Mouse (Mus musculus) spleen, adult 12 weeks (tissue): Measurements from ENCODE around the gene Abcd4.

Source experiments
- DNase-seq: peaks from one replicate; pipeline ENCODE4 v3.0.0; 2022; ENCODE audit warnings: low spot score

Abcd4 gene

DNA sequence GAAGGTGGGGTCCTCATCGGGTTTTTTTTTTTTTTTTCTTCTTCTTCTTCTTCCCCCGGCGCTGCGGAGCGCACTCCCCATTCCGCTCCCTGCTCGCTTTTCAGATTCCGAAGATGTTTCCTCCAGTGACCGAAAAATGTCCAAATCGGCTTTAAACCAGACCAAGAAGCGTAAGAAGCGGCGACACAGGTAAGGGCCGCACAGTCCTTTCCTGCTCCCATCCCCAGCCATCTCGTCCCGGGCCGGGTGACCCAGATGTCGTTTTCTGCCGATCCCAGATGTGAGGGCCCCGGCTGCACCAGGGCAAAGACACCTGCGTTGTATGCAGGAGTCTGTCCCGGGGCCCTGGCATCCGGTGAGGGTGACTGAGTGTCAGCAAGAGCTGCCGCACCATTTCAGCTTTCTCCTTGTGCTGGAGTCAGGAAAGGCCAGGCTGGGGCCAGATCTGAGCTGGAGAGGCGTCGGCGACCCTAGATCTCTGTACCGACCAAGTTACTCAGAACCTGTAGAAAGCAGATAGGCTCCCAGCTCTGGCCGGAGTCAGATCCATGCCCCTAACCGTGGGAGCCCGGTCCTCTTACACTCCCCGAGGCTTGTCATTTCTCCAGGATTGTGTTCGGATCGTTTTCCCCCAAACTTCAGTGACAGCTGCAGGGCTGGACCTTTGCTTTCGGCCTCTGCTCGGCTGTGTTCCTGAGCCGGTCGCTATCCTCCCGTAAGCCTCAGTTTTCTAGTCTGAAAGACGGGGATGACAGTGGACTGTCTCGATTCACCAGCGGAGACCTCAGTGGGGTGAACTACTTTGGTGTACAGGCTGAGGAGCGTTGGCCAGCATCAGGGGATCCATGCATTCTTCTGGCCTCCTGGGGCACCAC lies 45.5 kb downstream of the Abcd4 start:
- no peak for DNase-seq

- DNase-seq, result no peak
Measured at GRCm38 (mm10) chr12:84570694-84571415, 46.4 kb downstream of the Abcd4 start.

- no peak for DNase-seq
Measured at GRCm38 (mm10) chr12:84569976-84570693, 47.1 kb downstream of the Abcd4 start.

GRCm38 (mm10) chr12:84569336-84569970 lies 47.8 kb downstream of the Abcd4 start, which contains the start of gene Vsx2:
Gene Vsx2 (plus strand): TSS chr12:84569762.
- DNase-seq, result no peak

DNA sequence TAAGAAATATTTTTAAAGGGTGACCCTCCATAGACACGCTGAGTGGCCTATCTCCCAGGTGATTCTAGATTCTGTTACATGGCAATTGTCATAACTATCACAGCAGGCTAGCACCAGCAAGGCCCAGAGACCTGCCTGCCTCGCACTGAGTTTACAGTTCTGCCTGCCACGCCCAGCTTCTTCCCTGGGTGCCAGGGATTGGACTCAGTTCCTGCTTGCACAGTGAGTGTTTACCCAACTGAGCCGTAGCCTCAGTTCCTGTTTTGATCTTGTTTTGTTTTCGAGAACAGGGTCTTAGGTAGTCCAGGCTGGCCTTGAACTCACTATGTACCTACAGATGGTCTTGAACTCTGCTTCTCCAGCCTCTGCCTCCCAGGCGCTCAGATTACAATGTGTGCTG lies 49.6 kb downstream of the Abcd4 start:
- DNase-seq, result no peak

GRCm38 (mm10) chr12:84562558-84562957 lies 54.7 kb downstream of the Abcd4 start:
- no peak for DNase-seq

DNA sequence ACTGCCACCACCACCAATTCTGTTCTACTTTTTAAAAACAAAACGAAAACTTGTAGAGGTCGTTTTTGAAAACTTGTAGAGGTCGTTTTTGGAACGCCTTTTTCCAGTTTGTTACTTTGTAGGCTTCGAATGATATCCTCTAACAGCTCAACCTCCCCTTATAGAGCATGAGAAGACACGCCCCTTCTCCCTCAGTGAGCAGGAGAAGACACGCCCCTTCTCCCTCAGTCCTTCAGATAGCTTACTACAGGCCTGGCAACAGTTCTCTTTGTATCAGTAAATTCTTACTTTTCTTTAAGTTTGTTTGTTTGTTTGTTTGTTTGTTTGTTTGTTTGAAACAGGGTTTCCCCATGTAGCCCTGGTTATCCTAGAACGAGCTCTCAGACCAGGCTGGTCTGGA lies 62.0 kb downstream of the Abcd4 start:
- DNase-seq, result no peak
